ENCODE assay signal across 8 mouse cellular contexts in genomic region chr19:16063916-16064580, GRCm38 (mm10).
A peak's percentile ranks its signal among the peaks of the same experiment; 100 is the strongest.
DNase-seq lines count a peak whose midpoint lies in the region; ATAC-seq and TF ChIP-seq lines count a peak whose summit lies in the region.

No protein-coding gene starts in this region.

- peak; percentile 31 for TF ChIP-seq CTCF in ES-Bruce4 (IDR thresholded peaks at IDR 0.05; ENCODE audit: low read depth, low read length)
- peak; percentile 45 for TF ChIP-seq CTCF in lung, adult 2 months (IDR thresholded peaks at IDR 0.05; ENCODE audit: insufficient read depth, low read length)

- H3K9me3 ChIP-seq in ES-Bruce4 (replicated peaks; ENCODE audit: control insufficient read depth, insufficient read depth, low read length, poor library complexity, severe bottlenecking) = no peaks in the 10 kb centered on the region
- no peaks in the 10 kb centered on the region for H3K9me3 ChIP-seq in forebrain, embryonic 15.5 days

- no peak for TF ChIP-seq POLR2A in ES-Bruce4 (IDR thresholded peaks at IDR 0.05; ENCODE audit: insufficient read depth, low read length)
- TF ChIP-seq POLR2A in lung, adult 2 months (IDR thresholded peaks at IDR 0.05; ENCODE audit: borderline replicate concordance, extremely low read depth, low read depth, low read length) = no peak

- H3K36me3 ChIP-seq in ES-Bruce4 (ENCODE audit: control insufficient read depth, insufficient read depth, low read length, poor library complexity, severe bottlenecking) = no peaks in the 10 kb centered on the region
- H3K36me3 ChIP-seq in forebrain, embryonic 15.5 days = no peaks in the 10 kb centered on the region

- H3K27ac ChIP-seq in ES-Bruce4 (ENCODE audit: insufficient read depth, low read length) = no peak overlapping the region
- H3K27ac ChIP-seq in forebrain, embryonic 15.5 days (replicated peaks) = no peak overlapping the region

- no peak for TF ChIP-seq EP300 in ES-Bruce4 (IDR thresholded peaks at IDR 0.05; ENCODE audit: insufficient read depth, low read depth, low read length)

- H3K9ac ChIP-seq in ES-Bruce4 (ENCODE audit: low read depth, poor library complexity, severe bottlenecking) = no peak overlapping the region
- H3K9ac ChIP-seq in forebrain, embryonic 15.5 days (replicated peaks) = peak overlapping the region; percentile 51

- 19% methylated on average over 12 of the region's 12 CpGs for WGBS in forebrain, embryonic 15.5 days
- WGBS in lung, adult 2 months = 10% methylated on average over 12 of the region's 12 CpGs

- peak; percentile 63 for DNase-seq in c-Kit-positive CD71-positive TER-119-positive erythroid progenitor cells, embryonic 14.5 days (ENCODE audit: low spot score)
- DNase-seq in heart, postnatal 36 days = peak; percentile 81 to 83
- DNase-seq in layer of hippocampus, adult 18-20 months (ENCODE audit: low spot score in 2 of 2) = peak; percentile 69 to 94
- peak; percentile 79 for DNase-seq in lung, adult 2 months
- DNase-seq in thymus, adult 18-20 months = peak; percentile 19 to 24

- intact Hi-C loops in heart, postnatal 36 days (cut with DNase I) = loop anchor here (1.0 to 5.0 kb wide), 7 partner anchors 65 to 535 kb away; partner anchors contain the start of gene Gna14

- H3K27me3 ChIP-seq in ES-Bruce4 (ENCODE audit: control insufficient read depth, insufficient read depth, low read length, poor library complexity, severe bottlenecking) = no peaks in the 10 kb centered on the region
- H3K27me3 ChIP-seq in forebrain, embryonic 15.5 days = no peaks in the 10 kb centered on the region

- no peaks in the 10 kb centered on the region for H3K4me1 ChIP-seq in ES-Bruce4 (ENCODE audit: control insufficient read depth, insufficient read depth, low read length)
- peaks cover 7% of the 10 kb centered on the region for H3K4me1 ChIP-seq in forebrain, embryonic 15.5 days
- H3K4me1 ChIP-seq in lung, adult 2 months (ENCODE audit: control insufficient read depth, insufficient read depth, low read length) = peaks cover 5% of the 10 kb centered on the region; the same call in 1 of the 2 replicates

- peak overlapping the region; percentile 55 for H3K4me2 ChIP-seq in forebrain, embryonic 15.5 days (replicated peaks)

- ATAC-seq in forebrain, embryonic 15.5 days (replicated peaks) = peak; percentile 83
- ATAC-seq in neutrophil, adult 5-6 weeks (ENCODE audit: extremely low read depth, insufficient number of reproducible peaks, low FRiP score, poor library complexity, severe bottlenecking) = peak; percentile 74

- H3K4me3 ChIP-seq in ES-Bruce4 (ENCODE audit: low read depth, low read length) = no peak overlapping the region
- peak overlapping the region; percentile 15; the same call in 1 of the 2 replicates for H3K4me3 ChIP-seq in forebrain, embryonic 15.5 days
- H3K4me3 ChIP-seq in lung, adult 2 months (replicated peaks; ENCODE audit: extremely low read depth, low read depth, low read length) = peak overlapping the region; percentile 48

Comparison
In these comparisons a context has a peak if more than half of its experiments do, and no peak if none do; other contexts are left out.
1. DNase-seq: peak in every context shown above with its lines; median percentile 82 in heart, postnatal 36 days; 82 in layer of hippocampus, adult 18-20 months; 79 in lung, adult 2 months; 63 in c-Kit-positive CD71-positive TER-119-positive erythroid progenitor cells, embryonic 14.5 days; 22 in thymus, adult 18-20 months.